Mouse (Mus musculus): ENCODE results near the gene Nf2. TPM values are rescaled to one million over a fixed set of nuclear protein-coding genes. Genes with fewer than 3 reads are reported as not detected.

The Nf2 gene
- polyA plus RNA-seq, 1 experiment, result 54.0 TPM

- Histone ChIP-seq H3K36me3 (ENCODE audit: control insufficient read depth, insufficient read depth, low read length) (no peaks in the 10 kb centered on the region), H3K27me3 (replicated peaks; ENCODE audit: control insufficient read depth, insufficient read depth, low read length) (no peaks in the 10 kb centered on the region), H3K4me3 (ENCODE audit: insufficient read depth, low read depth, low read length) (no peak overlapping the region), H3K4me1 (ENCODE audit: control insufficient read depth, insufficient read depth, low read length) (no peaks in the 10 kb centered on the region), H3K27ac (ENCODE audit: insufficient read depth, low read depth, low read length) (no peak overlapping the region)
- TF ChIP-seq CTCF (conservative IDR thresholded peaks at IDR 0.05; ENCODE audit: insufficient read depth, insufficient read length, low read depth, low read length), result no peak
- TF ChIP-seq POLR2A (IDR thresholded peaks at IDR 0.05; ENCODE audit: low read depth, low read length), result no peak
- 91% methylated on average over 6 of the region's 6 CpGs for WGBS
- DNase-seq, result no peak
Measured at GRCm38 (mm10) chr11:4769881-4770280, 79.5 kb downstream of the Nf2 start.

- 79% methylated on average over 7 of the region's 7 CpGs for WGBS
- TF ChIP-seq POLR2A (IDR thresholded peaks at IDR 0.05; ENCODE audit: low read depth, low read length) (no peak), CTCF (conservative IDR thresholded peaks at IDR 0.05; ENCODE audit: insufficient read depth, insufficient read length, low read depth, low read length) (no peak)
- Histone ChIP-seq H3K36me3 (ENCODE audit: control insufficient read depth, insufficient read depth, low read length) (no peaks in the 10 kb centered on the region), H3K4me1 (ENCODE audit: control insufficient read depth, insufficient read depth, low read length) (no peaks in the 10 kb centered on the region), H3K4me3 (ENCODE audit: insufficient read depth, low read depth, low read length) (no peak overlapping the region), H3K27ac (ENCODE audit: insufficient read depth, low read depth, low read length) (no peak overlapping the region), H3K27me3 (replicated peaks; ENCODE audit: control insufficient read depth, insufficient read depth, low read length) (no peaks in the 10 kb centered on the region)
- no peak for DNase-seq
Measured at GRCm38 (mm10) chr11:4769293-4769692, 80.0 kb downstream of the Nf2 start.

GRCm38 (mm10) chr11:4768399-4768798 lies 80.9 kb downstream of the Nf2 start:
- no peak for TF ChIP-seq CTCF (conservative IDR thresholded peaks at IDR 0.05; ENCODE audit: insufficient read depth, insufficient read length, low read depth, low read length)
- TF ChIP-seq POLR2A (IDR thresholded peaks at IDR 0.05; ENCODE audit: low read depth, low read length), result no peak
- Histone ChIP-seq H3K4me3 (ENCODE audit: insufficient read depth, low read depth, low read length) (no peak overlapping the region), H3K27me3 (replicated peaks; ENCODE audit: control insufficient read depth, insufficient read depth, low read length) (no peaks in the 10 kb centered on the region), H3K36me3 (ENCODE audit: control insufficient read depth, insufficient read depth, low read length) (no peaks in the 10 kb centered on the region), H3K4me1 (ENCODE audit: control insufficient read depth, insufficient read depth, low read length) (no peaks in the 10 kb centered on the region), H3K27ac (ENCODE audit: insufficient read depth, low read depth, low read length) (no peak overlapping the region)
- DNase-seq, result no peak
- WGBS, result 79% methylated on average over 4 of the region's 4 CpGs

- TF ChIP-seq CTCF (conservative IDR thresholded peaks at IDR 0.05; ENCODE audit: insufficient read depth, insufficient read length, low read depth, low read length) (no peak), POLR2A (IDR thresholded peaks at IDR 0.05; ENCODE audit: low read depth, low read length) (no peak)
- no peaks in the 10 kb centered on the region for H3K4me1 ChIP-seq (ENCODE audit: control insufficient read depth, insufficient read depth, low read length)
- DNase-seq, result no peak
- no peak overlapping the region for H3K27ac ChIP-seq (ENCODE audit: insufficient read depth, low read depth, low read length)
- no peaks in the 10 kb centered on the region for H3K36me3 ChIP-seq (ENCODE audit: control insufficient read depth, insufficient read depth, low read length)
- no peaks in the 10 kb centered on the region for H3K27me3 ChIP-seq (replicated peaks; ENCODE audit: control insufficient read depth, insufficient read depth, low read length)
- no peak overlapping the region for H3K4me3 ChIP-seq (ENCODE audit: insufficient read depth, low read depth, low read length)
- 81% methylated on average over 5 of the region's 5 CpGs for WGBS
Measured at GRCm38 (mm10) chr11:4764476-4764875, 84.9 kb downstream of the Nf2 start.

GRCm38 (mm10) chr11:4763631-4764030 lies 85.7 kb downstream of the Nf2 start:
- DNase-seq, result no peak
- Histone ChIP-seq H3K4me1 (ENCODE audit: control insufficient read depth, insufficient read depth, low read length) (no peaks in the 10 kb centered on the region), H3K27ac (ENCODE audit: insufficient read depth, low read depth, low read length) (no peak overlapping the region), H3K36me3 (ENCODE audit: control insufficient read depth, insufficient read depth, low read length) (no peaks in the 10 kb centered on the region), H3K27me3 (replicated peaks; ENCODE audit: control insufficient read depth, insufficient read depth, low read length) (no peaks in the 10 kb centered on the region), H3K4me3 (ENCODE audit: insufficient read depth, low read depth, low read length) (no peak overlapping the region)
- no peak for TF ChIP-seq POLR2A (IDR thresholded peaks at IDR 0.05; ENCODE audit: low read depth, low read length)
- no peak for TF ChIP-seq CTCF (conservative IDR thresholded peaks at IDR 0.05; ENCODE audit: insufficient read depth, insufficient read length, low read depth, low read length)
- WGBS, result 32% methylated on average over 5 of the region's 5 CpGs

GRCm38 (mm10) chr11:4762511-4762910 lies 86.8 kb downstream of the Nf2 start:
- H3K27me3 ChIP-seq (replicated peaks; ENCODE audit: control insufficient read depth, insufficient read depth, low read length), result no peaks in the 10 kb centered on the region
- no peak for DNase-seq
- no peak overlapping the region for H3K4me3 ChIP-seq (ENCODE audit: insufficient read depth, low read depth, low read length)
- no peak overlapping the region for H3K27ac ChIP-seq (ENCODE audit: insufficient read depth, low read depth, low read length)
- H3K4me1 ChIP-seq (ENCODE audit: control insufficient read depth, insufficient read depth, low read length), result no peaks in the 10 kb centered on the region
- TF ChIP-seq POLR2A (IDR thresholded peaks at IDR 0.05; ENCODE audit: low read depth, low read length) (no peak), CTCF (conservative IDR thresholded peaks at IDR 0.05; ENCODE audit: insufficient read depth, insufficient read length, low read depth, low read length) (no peak)
- no peaks in the 10 kb centered on the region for H3K36me3 ChIP-seq (ENCODE audit: control insufficient read depth, insufficient read depth, low read length)
- WGBS, result 47% methylated on average over 2 of the region's 2 CpGs

- DNase-seq, result no peak
- Histone ChIP-seq H3K27ac (ENCODE audit: insufficient read depth, low read depth, low read length) (no peak overlapping the region), H3K27me3 (replicated peaks; ENCODE audit: control insufficient read depth, insufficient read depth, low read length) (no peaks in the 10 kb centered on the region), H3K4me3 (ENCODE audit: insufficient read depth, low read depth, low read length) (no peak overlapping the region), H3K36me3 (ENCODE audit: control insufficient read depth, insufficient read depth, low read length) (no peaks in the 10 kb centered on the region), H3K4me1 (ENCODE audit: control insufficient read depth, insufficient read depth, low read length) (no peaks in the 10 kb centered on the region)
- TF ChIP-seq POLR2A (IDR thresholded peaks at IDR 0.05; ENCODE audit: low read depth, low read length) (no peak), CTCF (conservative IDR thresholded peaks at IDR 0.05; ENCODE audit: insufficient read depth, insufficient read length, low read depth, low read length) (no peak)
- 40% methylated on average over 6 of the region's 6 CpGs for WGBS
Measured at GRCm38 (mm10) chr11:4761991-4762390, 87.3 kb downstream of the Nf2 start.

- DNase-seq, result peak; percentile 30
- TF ChIP-seq POLR2A (IDR thresholded peaks at IDR 0.05; ENCODE audit: low read depth, low read length) (no peak), CTCF (conservative IDR thresholded peaks at IDR 0.05; ENCODE audit: insufficient read depth, insufficient read length, low read depth, low read length) (no peak)
- Histone ChIP-seq H3K27ac (ENCODE audit: insufficient read depth, low read depth, low read length) (no peak overlapping the region), H3K4me3 (ENCODE audit: insufficient read depth, low read depth, low read length) (no peak overlapping the region), H3K27me3 (replicated peaks; ENCODE audit: control insufficient read depth, insufficient read depth, low read length) (no peaks in the 10 kb centered on the region), H3K36me3 (ENCODE audit: control insufficient read depth, insufficient read depth, low read length) (no peaks in the 10 kb centered on the region), H3K4me1 (ENCODE audit: control insufficient read depth, insufficient read depth, low read length) (no peaks in the 10 kb centered on the region)
- 26% methylated on average over 4 of the region's 4 CpGs for WGBS
Measured at GRCm38 (mm10) chr11:4760438-4760837, 88.9 kb downstream of the Nf2 start.
